Mouse (Mus musculus) heart, adult 2 months (tissue): ENCODE data around the gene Map3k20.

Source experiments
- CTCF ChIP-seq: fragments of 200-600 bp; IDR thresholded peaks from 2 replicates; pipeline ENCODE4 v1.8.1; 2022; ENCODE audit warnings: antibody characterized with exemption, mild to moderate bottlenecking, moderate library complexity
- EP300 ChIP-seq: fragments of 200-500 bp; IDR thresholded peaks from 2 replicates; pipeline ENCODE4 v1.6.1; 2011; ENCODE audit warnings: low read depth, low read length, control low read depth; ENCODE audit not compliant: insufficient read depth
- POLR2A ChIP-seq: fragments of 200-500 bp; IDR thresholded peaks from 2 replicates; pipeline ENCODE4 v1.6.1; 2011; ENCODE audit warnings: mild to moderate bottlenecking, low read depth, low read length, control low read depth; ENCODE audit not compliant: insufficient read depth

DNA sequence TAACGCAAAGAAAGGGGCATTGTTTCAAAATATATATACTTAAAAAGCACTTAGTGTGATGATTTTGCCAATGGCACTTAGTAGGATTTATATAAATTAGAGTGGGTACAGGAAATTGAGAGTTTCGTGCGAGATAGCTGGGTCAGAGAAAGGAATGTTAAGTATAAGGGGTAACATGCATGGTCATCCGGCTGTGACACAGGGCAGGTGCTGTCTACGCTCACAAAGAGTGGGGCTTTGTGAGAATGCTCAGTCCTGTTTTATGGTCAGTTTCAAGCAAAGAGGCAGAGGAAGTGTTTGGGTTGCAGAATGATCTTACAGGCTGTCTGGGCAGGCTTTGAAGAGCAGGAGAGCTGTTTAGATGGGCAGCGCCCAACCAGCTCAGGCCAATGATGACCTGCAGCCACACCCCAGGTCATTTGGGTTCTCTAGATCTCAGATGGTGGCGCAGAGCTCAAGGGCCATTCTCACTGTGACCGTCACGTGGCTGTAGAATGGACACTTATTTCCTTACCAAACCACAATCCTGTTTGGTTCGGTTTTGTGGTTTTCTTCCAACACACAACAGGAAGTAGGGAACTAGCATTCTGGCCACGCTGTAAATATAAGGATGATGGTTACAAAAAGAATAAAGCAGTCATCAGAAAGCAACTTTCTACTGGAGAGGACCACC is 37.4 kb downstream of the Map3k20 start:
- no peak for TF ChIP-seq POLR2A
- no peak for TF ChIP-seq CTCF
- no peak for TF ChIP-seq EP300
